Mouse (Mus musculus) midbrain, embryonic 15.5 days (tissue): ENCODE data around the gene Camk1d. TPM values are rescaled to one million over a fixed set of nuclear protein-coding genes. Genes with fewer than 3 reads are reported as not detected.
A peak's percentile ranks its signal among the peaks of the same experiment; 100 is the strongest.

Experiments used
- ATAC-seq: fragments of 200-750 bp; cut with Nextera tagmentation; replicated peaks from 2 replicates; pipeline ENCODE4 v1.8.0; 2017; ENCODE audit warnings: moderate TSS enrichment
- H3K27ac ChIP-seq: fragments of 300-500 bp; sonication (generic); 2 replicates; pipeline ENCODE4 v1.5.1; 2015; ENCODE audit warnings: mild to moderate bottlenecking, inconsistent platforms
- H3K27me3 ChIP-seq: fragments of 300-500 bp; sonication (generic); replicated peaks from 2 replicates; pipeline ENCODE4 v1.6.1; 2015; ENCODE audit warnings: inconsistent platforms
- H3K36me3 ChIP-seq: fragments of 300-500 bp; sonication (generic); replicated peaks from 2 replicates; pipeline ENCODE4 v1.6.1; 2015; ENCODE audit warnings: inconsistent platforms
- H3K4me1 ChIP-seq: fragments of 300-500 bp; sonication (generic); 2 replicates; pipeline ENCODE4 v1.6.1; 2015; ENCODE audit warnings: inconsistent platforms
- H3K4me2 ChIP-seq: fragments of 300-500 bp; sonication (generic); 2 replicates; pipeline ENCODE4 v1.6.1; 2015; ENCODE audit warnings: inconsistent platforms, mild to moderate bottlenecking, moderate library complexity
- H3K4me3 ChIP-seq: fragments of 300-500 bp; sonication (generic); 2 replicates; pipeline ENCODE4 v1.5.1; 2015; ENCODE audit warnings: mild to moderate bottlenecking, inconsistent platforms
- H3K9ac ChIP-seq: fragments of 300-500 bp; sonication (generic); 2 replicates; pipeline ENCODE4 v1.6.1; 2015; ENCODE audit warnings: mild to moderate bottlenecking, inconsistent platforms
- H3K9me3 ChIP-seq: fragments of 300-500 bp; sonication (generic); 2 replicates; pipeline ENCODE4 v1.6.1; 2016; ENCODE audit warnings: inconsistent platforms
- WGBS: fragments of 180-500 bp; shearing (Covaris S2); methylation state at CpG from one replicate; pipeline ENCODE4 v1.1.7; 2015; ENCODE audit warnings: mixed read lengths; 5-methylcytosine and 5-hydroxymethylcytosine counted together
- polyA plus RNA-seq: library from polyadenylated mRNA; unstranded; fragments of >200 nt; fragmentation: Nextera tagmentation; extraction: Ambion mirVana; gene quantifications from 2 replicates; pipeline ENCODE4 v1.2.1, GENCODE M21; 2015

Camk1d gene
- polyA plus RNA-seq, 1 experiment from 2014 or later: 6.7 TPM

DNA sequence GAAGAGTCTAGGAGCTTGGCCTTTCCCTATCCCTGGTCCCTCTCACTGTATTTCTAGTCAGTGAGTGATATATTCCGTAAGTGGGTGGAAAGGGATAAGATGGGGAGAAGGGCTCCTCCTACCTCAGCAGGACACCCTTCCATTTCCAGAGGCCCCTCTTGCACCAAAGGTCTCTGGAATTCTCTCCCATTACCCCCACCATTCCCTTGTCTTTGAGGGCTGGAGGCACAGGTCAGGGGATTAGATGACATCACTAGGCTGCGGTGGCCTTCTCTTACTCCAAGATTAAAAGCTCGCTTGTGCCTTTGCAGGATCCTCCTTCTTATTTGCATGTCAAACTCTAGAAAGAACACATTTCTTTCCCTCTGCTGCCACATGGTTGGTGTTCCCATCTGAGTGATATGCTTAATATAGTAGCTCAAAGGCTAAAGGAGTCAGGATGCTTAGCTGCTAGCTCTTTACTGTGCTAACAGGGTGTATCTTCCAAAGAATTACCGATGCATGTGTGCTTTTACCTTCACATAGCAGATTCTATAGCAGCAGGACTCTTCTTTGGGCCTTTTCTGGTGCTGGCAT lies 244.9 kb downstream of the Camk1d start:
- H3K9me3 ChIP-seq: no peaks in the 10 kb centered on the region
- no peak for ATAC-seq
- H3K27ac ChIP-seq: no peak overlapping the region
- no peak overlapping the region for H3K4me2 ChIP-seq
- H3K9ac ChIP-seq: no peak overlapping the region
- 53% methylated on average over 4 of the region's 4 CpGs for WGBS
- peaks cover 8% of the 10 kb centered on the region; the same call in 1 of the 2 replicates for H3K4me1 ChIP-seq
- no peaks in the 10 kb centered on the region for H3K36me3 ChIP-seq
- H3K27me3 ChIP-seq: no peaks in the 10 kb centered on the region
- no peak overlapping the region for H3K4me3 ChIP-seq

GRCm38 (mm10) chr2:5467537-5467936 lies 246.8 kb downstream of the Camk1d start:
- no peaks in the 10 kb centered on the region for H3K9me3 ChIP-seq
- peaks cover 8% of the 10 kb centered on the region; the same call in 1 of the 2 replicates for H3K4me1 ChIP-seq
- H3K9ac ChIP-seq: no peak overlapping the region
- H3K36me3 ChIP-seq: no peaks in the 10 kb centered on the region
- no peak overlapping the region for H3K4me3 ChIP-seq
- H3K27ac ChIP-seq: no peak overlapping the region
- ATAC-seq: no peak
- H3K4me2 ChIP-seq: no peak overlapping the region
- H3K27me3 ChIP-seq: no peaks in the 10 kb centered on the region
- WGBS: 50% methylated on average over 2 of the region's 2 CpGs

DNA sequence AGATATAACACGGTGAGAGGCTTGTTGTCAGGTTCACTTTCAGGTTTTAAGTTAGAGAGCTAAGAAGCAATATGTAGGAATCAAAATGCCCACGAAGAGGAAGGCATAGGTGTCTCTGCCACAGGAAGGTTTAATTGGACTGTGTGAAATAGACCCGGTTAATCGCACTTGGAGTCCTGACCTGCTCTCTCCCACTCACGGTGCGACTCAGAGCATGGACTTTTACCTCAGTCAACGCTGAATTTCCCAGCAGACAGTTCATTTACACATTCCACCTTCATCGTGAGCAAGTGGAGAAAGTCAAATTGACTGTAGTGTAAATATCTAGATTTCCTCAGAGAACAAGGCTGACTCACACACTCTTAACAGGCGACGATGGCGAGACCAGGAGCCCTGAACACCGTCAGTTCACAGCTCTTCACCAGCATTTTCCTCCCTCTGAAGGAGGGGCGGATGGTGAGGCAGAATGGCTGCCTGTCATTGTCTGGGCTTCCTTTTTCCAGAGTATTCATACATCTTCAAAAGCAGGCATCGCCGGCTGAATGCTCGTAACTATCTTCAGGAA lies 255.6 kb downstream of the Camk1d start:
- whole genome bisulfite sequencing: 74% methylated on average over 16 of the region's 16 CpGs
- H3K4me1 ChIP-seq: no peaks in the 10 kb centered on the region
- H3K36me3 ChIP-seq: no peaks in the 10 kb centered on the region
- no peak overlapping the region for H3K4me3 ChIP-seq
- no peak overlapping the region for H3K27ac ChIP-seq
- no peaks in the 10 kb centered on the region for H3K9me3 ChIP-seq
- H3K27me3 ChIP-seq: no peaks in the 10 kb centered on the region
- H3K9ac ChIP-seq: no peak overlapping the region
- no peak for ATAC-seq
- no peak overlapping the region for H3K4me2 ChIP-seq

- no peaks in the 10 kb centered on the region for H3K9me3 ChIP-seq
- no peak overlapping the region for H3K4me2 ChIP-seq
- H3K36me3 ChIP-seq: no peaks in the 10 kb centered on the region
- 89% methylated on average over 5 of the region's 5 CpGs for WGBS
- no peak overlapping the region for H3K4me3 ChIP-seq
- ATAC-seq: no peak
- H3K4me1 ChIP-seq: no peaks in the 10 kb centered on the region
- no peak overlapping the region for H3K9ac ChIP-seq
- no peaks in the 10 kb centered on the region for H3K27me3 ChIP-seq
- H3K27ac ChIP-seq: no peak overlapping the region
Measured at GRCm38 (mm10) chr2:5458075-5458494, 256.2 kb downstream of the Camk1d start.

DNA sequence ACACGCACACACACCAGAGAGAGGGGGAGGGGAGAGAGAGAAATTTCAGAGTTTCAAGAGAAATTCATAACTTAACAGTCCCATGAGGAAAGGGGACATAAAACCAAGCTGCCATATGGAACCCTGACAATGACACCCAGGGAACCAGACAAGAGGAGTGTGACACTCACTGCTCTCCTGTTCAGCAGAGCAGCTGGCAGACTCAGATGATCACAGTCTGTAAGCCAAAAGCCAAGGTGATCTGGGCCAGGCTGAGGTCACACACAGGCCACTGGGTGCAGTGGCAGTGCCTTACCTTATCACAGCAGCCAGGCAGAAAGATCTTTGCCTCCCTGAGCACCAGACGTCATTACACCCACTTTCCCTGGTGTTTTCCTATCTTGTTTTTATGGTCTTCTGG lies 258.2 kb downstream of the Camk1d start:
- Histone ChIP-seq H3K9me3 (no peaks in the 10 kb centered on the region), H3K27ac (no peak overlapping the region), H3K4me3 (no peak overlapping the region), H3K4me1 (no peaks in the 10 kb centered on the region), H3K27me3 (no peaks in the 10 kb centered on the region), H3K36me3 (no peaks in the 10 kb centered on the region), H3K9ac (no peak overlapping the region), H3K4me2 (no peak overlapping the region)
- WGBS: 66% methylated on average over 2 of the region's 2 CpGs
- ATAC-seq: no peak

DNA sequence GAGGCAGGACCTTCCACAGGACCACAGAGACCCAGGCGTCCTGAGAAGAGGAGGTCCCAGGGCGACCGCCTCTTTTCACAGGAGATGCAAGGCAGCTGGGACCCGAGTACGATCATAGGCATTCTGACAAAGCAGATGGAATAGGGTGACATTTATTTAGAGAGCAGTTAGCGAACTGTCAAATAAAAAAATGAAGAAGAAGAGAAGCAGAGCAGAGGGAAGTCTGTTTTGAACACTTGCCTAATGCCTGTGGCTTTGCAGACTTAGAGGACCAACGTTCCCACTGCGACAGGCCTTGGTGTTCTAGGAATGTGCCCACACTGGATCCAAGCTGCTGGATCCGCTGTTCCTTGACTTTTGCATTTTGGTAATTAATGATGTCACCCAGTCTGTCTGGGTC lies 259.5 kb downstream of the Camk1d start:
- 79% methylated on average over 9 of the region's 9 CpGs for WGBS
- Histone ChIP-seq H3K9me3 (no peaks in the 10 kb centered on the region), H3K9ac (no peak overlapping the region), H3K27me3 (no peaks in the 10 kb centered on the region), H3K4me2 (no peak overlapping the region), H3K4me3 (no peak overlapping the region), H3K27ac (no peak overlapping the region), H3K4me1 (no peaks in the 10 kb centered on the region), H3K36me3 (no peaks in the 10 kb centered on the region)
- no peak for ATAC-seq

- H3K4me1 ChIP-seq: no peaks in the 10 kb centered on the region
- no peaks in the 10 kb centered on the region for H3K9me3 ChIP-seq
- no peak overlapping the region for H3K4me2 ChIP-seq
- H3K27me3 ChIP-seq: no peaks in the 10 kb centered on the region
- WGBS: 93% methylated on average over 2 of the region's 2 CpGs
- 0 out of 2 replicates have a peak, but pooled peaks have one; percentile 27 for ATAC-seq
- no peak overlapping the region for H3K4me3 ChIP-seq
- no peak overlapping the region for H3K9ac ChIP-seq
- H3K27ac ChIP-seq: no peak overlapping the region
- H3K36me3 ChIP-seq: no peaks in the 10 kb centered on the region
Measured at GRCm38 (mm10) chr2:5451654-5452053, 262.7 kb downstream of the Camk1d start.

DNA sequence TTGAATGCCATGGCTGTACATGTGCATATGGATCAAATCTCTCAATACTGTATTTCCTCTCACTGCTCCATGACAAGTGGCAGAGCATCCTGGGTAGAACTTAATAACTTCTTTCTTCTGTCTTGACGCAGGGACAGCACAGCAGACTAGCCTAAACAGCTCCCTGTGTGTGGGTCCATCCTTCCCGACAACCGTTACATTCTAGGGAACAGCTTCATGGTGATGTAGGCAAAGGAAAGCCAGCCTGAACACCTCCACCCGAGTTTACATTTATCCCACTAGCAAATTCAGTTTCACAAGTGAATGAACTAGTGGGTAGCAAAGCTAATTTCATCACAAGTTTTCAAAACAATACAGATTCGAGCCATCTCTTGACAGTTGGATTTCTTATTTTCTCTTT lies 269.0 kb downstream of the Camk1d start:
- H3K27ac ChIP-seq: no peak overlapping the region
- H3K27me3 ChIP-seq: no peaks in the 10 kb centered on the region
- H3K36me3 ChIP-seq: no peaks in the 10 kb centered on the region
- H3K4me3 ChIP-seq: no peak overlapping the region
- H3K4me2 ChIP-seq: no peak overlapping the region
- ATAC-seq: no peak
- H3K9me3 ChIP-seq: no peaks in the 10 kb centered on the region
- no peak overlapping the region for H3K9ac ChIP-seq
- WGBS: 69% methylated on average over 5 of the region's 5 CpGs
- no peaks in the 10 kb centered on the region for H3K4me1 ChIP-seq

DNA sequence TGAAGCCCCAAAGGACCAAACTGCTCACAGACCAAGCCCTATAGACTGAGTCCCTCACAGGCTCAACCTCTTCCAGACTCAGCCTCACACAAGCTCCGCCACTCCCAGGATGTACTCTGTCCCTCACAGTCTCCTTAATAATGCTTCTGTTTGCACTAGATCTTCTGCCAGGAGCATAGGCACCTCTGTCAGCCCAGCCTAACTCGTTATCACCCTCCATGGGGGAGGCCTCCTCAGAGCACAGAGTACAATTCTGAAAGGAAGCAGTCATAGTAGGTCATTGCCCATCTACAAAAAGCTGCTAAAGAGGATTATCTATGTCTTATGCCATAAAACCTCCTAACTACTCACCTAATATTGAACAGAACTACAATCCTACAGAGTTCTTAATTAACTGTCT lies 276.6 kb downstream of the Camk1d start:
- H3K4me2 ChIP-seq: no peak overlapping the region
- H3K4me3 ChIP-seq: no peak overlapping the region
- H3K9ac ChIP-seq: no peak overlapping the region
- H3K9me3 ChIP-seq: no peaks in the 10 kb centered on the region
- no peaks in the 10 kb centered on the region for H3K27me3 ChIP-seq
- no peaks in the 10 kb centered on the region for H3K4me1 ChIP-seq
- no peak overlapping the region for H3K27ac ChIP-seq
- WGBS: 38% methylated on average over 2 of the region's 2 CpGs
- 0 out of 2 replicates have a peak, but pooled peaks have one; percentile 42 for ATAC-seq
- no peaks in the 10 kb centered on the region for H3K36me3 ChIP-seq

DNA sequence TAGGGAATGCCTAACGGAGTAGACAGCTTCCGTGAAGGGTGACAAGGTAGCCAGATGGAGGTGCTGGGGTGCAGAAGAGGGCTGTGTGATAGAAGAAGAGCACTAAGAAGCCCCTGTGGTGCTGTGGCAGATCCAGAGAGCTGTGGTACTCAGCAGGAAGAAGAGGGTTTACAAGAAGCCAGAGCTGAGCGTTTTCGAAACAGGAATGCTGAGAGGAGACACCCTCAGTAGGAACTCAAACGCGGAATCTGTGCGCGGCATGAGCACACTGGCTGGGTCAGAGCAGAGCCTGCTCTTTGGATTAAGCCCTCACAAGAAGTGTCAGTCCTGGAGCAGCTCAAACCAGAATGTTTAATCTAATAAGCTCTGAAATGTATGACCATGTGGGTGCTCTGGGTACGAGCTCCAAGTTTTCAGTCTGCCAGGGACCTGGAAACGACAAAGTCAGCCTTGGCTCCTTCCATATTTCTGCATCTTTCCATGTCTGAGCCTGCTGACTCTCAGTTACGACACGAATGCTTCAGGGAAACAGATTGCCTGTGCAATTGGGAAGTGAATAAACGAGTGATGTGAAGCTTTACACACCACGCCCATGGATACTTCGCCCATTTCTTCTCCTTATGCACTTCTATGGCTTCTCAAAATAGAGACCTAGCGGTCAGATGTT lies 278.6 kb downstream of the Camk1d start:
- Histone ChIP-seq H3K36me3 (no peaks in the 10 kb centered on the region), H3K9ac (no peak overlapping the region), H3K4me3 (no peak overlapping the region), H3K4me2 (no peak overlapping the region), H3K27me3 (no peaks in the 10 kb centered on the region), H3K27ac (no peak overlapping the region), H3K9me3 (no peaks in the 10 kb centered on the region), H3K4me1 (no peaks in the 10 kb centered on the region)
- 83% methylated on average over 16 of the region's 16 CpGs for WGBS
- ATAC-seq: no peak

DNA sequence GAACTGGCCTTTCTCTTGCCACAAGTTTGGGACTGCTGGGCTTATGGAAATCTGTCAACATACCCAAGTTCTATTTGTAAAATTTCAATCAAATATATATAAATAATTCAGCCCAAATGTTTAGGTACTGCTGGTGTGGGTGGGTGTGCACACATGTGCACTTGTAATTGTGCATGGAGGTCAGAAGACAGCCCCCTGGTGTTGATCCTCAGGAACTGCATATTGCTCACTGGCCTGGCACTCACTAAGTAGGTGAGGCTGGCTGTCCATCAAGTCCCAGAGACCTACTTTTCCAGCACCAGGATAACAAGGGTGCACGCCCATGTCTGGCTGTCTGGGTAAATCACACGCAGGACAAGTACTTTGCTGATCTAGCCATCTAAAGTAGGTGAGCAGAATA lies 283.0 kb downstream of the Camk1d start:
- Histone ChIP-seq H3K9me3 (no peaks in the 10 kb centered on the region), H3K9ac (no peak overlapping the region), H3K27ac (no peak overlapping the region), H3K4me3 (no peak overlapping the region), H3K36me3 (no peaks in the 10 kb centered on the region), H3K4me1 (peaks cover 2% of the 10 kb centered on the region; the same call in 1 of the 2 replicates), H3K4me2 (no peak overlapping the region), H3K27me3 (no peaks in the 10 kb centered on the region)
- ATAC-seq: no peak
- WGBS: 71% methylated on average over 2 of the region's 2 CpGs

DNA sequence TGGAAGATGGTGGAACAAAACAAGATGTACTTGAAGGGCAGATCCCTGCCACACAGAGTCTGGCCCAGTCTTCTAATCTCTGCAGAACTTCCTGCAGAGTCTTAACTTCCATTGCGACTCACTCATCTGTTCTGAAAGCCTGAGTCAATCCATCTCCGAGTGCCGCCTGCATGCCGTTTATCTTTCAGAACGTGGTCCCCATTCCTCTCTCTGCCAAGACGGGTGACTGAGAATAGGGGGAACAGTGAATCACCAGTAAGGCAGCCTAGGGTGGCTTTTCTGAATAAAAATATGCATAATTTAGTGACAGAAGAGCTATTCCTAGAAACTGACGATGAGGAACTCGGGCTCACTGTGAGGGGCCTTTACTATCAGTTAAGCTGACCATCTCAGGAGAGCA lies 284.4 kb downstream of the Camk1d start:
- Histone ChIP-seq H3K9me3 (no peaks in the 10 kb centered on the region), H3K4me1 (peaks cover 4% of the 10 kb centered on the region; the same call in 1 of the 2 replicates), H3K36me3 (no peaks in the 10 kb centered on the region), H3K27ac (no peak overlapping the region), H3K4me3 (no peak overlapping the region), H3K4me2 (no peak overlapping the region), H3K9ac (no peak overlapping the region), H3K27me3 (no peaks in the 10 kb centered on the region)
- 58% methylated on average over 8 of the region's 8 CpGs for WGBS
- ATAC-seq: no peak

DNA sequence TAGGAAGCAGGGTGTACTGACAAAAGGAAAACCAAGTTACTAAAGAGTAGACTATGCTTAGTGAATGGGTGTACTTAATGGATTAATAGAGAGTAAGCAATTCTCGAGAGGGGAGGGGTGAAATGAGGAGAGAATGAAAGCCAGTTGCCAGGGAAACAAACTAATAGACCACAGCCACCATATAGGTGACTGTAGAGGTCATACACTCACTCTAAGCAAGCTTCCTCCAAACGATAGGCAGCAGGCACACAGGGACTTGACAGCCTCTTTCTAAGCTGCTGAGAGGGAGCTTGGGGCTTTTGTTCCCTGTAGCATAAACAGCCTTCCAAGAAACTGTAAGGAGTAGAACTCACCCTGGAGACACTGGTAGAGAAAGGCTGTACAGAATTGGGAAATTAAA lies 288.2 kb downstream of the Camk1d start:
- Histone ChIP-seq H3K27me3 (no peaks in the 10 kb centered on the region), H3K27ac (0 out of 2 replicates have a peak overlapping the region, but pooled peaks have one; percentile 5), H3K36me3 (no peaks in the 10 kb centered on the region), H3K9ac (no peak overlapping the region), H3K4me1 (peaks cover 4% of the 10 kb centered on the region; the same call in 1 of the 2 replicates), H3K9me3 (no peaks in the 10 kb centered on the region), H3K4me3 (no peak overlapping the region), H3K4me2 (no peak overlapping the region)
- peak; percentile 69; the same call in 1 of the 2 replicates for ATAC-seq
- WGBS: 1% methylated on average over 2 of the region's 2 CpGs
